Comparison of ENCODE assay signal across 7 mouse cellular contexts in the genomic region with DNA sequence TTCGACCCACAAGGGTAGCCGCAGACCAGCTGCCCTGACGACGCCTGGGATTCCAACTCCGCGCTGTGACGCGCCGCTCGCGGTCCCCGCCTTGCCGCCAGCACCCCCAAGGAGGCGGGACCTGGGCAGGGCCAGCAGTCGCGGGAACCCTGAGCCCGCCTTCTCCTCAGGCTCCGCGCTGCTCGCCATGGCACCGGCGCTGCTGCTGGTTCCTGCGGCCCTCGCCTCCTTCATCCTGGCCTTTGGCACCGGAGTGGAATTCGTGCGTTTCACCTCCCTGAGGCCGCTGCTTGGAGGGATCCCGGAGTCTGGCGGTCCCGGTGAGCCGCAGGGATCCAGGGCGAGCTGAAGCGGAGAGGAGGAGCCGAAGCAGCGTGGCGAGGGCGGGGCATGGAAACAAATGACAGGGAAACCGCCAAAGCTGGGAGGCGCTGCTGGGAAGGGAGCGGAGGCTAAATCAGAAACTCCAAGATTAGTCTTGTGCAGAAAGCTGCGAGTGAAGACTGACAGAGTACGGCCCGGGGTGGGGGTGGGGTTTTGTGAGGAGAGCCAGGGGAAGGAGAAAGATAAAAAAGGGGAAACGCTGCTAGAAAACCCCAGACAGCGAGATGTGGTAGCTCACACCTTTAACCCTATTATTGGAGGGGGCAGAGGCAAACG. TPM values are rescaled to one million over a fixed set of nuclear protein-coding genes. Genes with fewer than 3 reads are reported as not detected.
A peak's percentile ranks its signal among the peaks of the same experiment; 100 is the strongest.
DNase-seq lines count a peak whose midpoint lies in the region; ATAC-seq and TF ChIP-seq lines count a peak whose summit lies in the region.

Gene Nrm (plus strand): TSS at position 121 of the 660 bp plus-strand sequence.

- H3K4me2 ChIP-seq in intestine, embryonic 14.5 days (ENCODE audit: low read length): peak within 1 kb of the TSS; percentile 59
- H3K4me2 ChIP-seq in midbrain, embryonic 12.5 days (replicated peaks): peak within 1 kb of the TSS; percentile 66

- peak; percentile 24; the same call in 1 of the 2 replicates for TF ChIP-seq POLR2A in small intestine, adult 2 months (IDR thresholded peaks at IDR 0.05; ENCODE audit: low read depth, low read length)

- intact Hi-C loops in gastrocnemius, postnatal 14 days (cut with DNase I; ENCODE audit: low total_unique reads): no loop called here

- peak; percentile 95 for DNase-seq in adrenal gland, adult 2 months
- DNase-seq in embryo, embryonic 10.5 days (ENCODE audit: low spot score): peak; percentile 94
- peak; percentile 91 for DNase-seq in gastrocnemius, postnatal 14 days
- peak; percentile 97 for DNase-seq in intestine, embryonic 14.5 days (ENCODE audit: low spot score)
- peak; percentile 91 for DNase-seq in limb, embryonic 10.5 days (ENCODE audit: low spot score)

- TF ChIP-seq CTCF in small intestine, adult 2 months (IDR thresholded peaks at IDR 0.05; ENCODE audit: extremely low read depth, insufficient read length, insufficient replicate concordance, low read depth, low read length): peak; percentile 52; the same call in 1 of the 2 replicates

- H3K27ac ChIP-seq in intestine, embryonic 14.5 days (ENCODE audit: low read depth): peak within 1 kb of the TSS; percentile 89
- H3K27ac ChIP-seq in limb, embryonic 10.5 days: peak within 1 kb of the TSS; percentile 95
- H3K27ac ChIP-seq in midbrain, embryonic 12.5 days (replicated peaks): peak within 1 kb of the TSS; percentile 95
- peak within 1 kb of the TSS; percentile 72; the same call in 1 of the 2 replicates for H3K27ac ChIP-seq in small intestine, adult 2 months (ENCODE audit: insufficient read depth, low read depth, low read length)

- ATAC-seq in intestine, embryonic 14.5 days (replicated peaks; ENCODE audit: low FRiP score, low TSS enrichment, low read depth): peak; percentile 91
- peak; percentile 88 for ATAC-seq in midbrain, embryonic 12.5 days (ENCODE audit: low FRiP score, low read depth)

- WGBS in intestine, embryonic 14.5 days: under 1% methylated on average over 47 of the region's 47 CpGs
- under 1% methylated on average over 47 of the region's 47 CpGs for WGBS in limb, embryonic 10.5 days
- under 1% methylated on average over 47 of the region's 47 CpGs for WGBS in midbrain, embryonic 12.5 days
- under 1% methylated on average over 47 of the region's 47 CpGs for WGBS in small intestine, adult 2 months

- H3K4me1 ChIP-seq in intestine, embryonic 14.5 days (replicated peaks; ENCODE audit: control insufficient read depth, insufficient read depth, low read length): peaks cover 15% of the 10 kb centered on the region
- H3K4me1 ChIP-seq in limb, embryonic 10.5 days: peaks cover 39% of the 10 kb centered on the region
- peaks cover 17% of the 10 kb centered on the region for H3K4me1 ChIP-seq in midbrain, embryonic 12.5 days
- peaks cover 5% of the 10 kb centered on the region; the same call in 1 of the 2 replicates for H3K4me1 ChIP-seq in small intestine, adult 2 months (ENCODE audit: control insufficient read depth, insufficient read depth, insufficient read length, low read length)

- H3K4me3 ChIP-seq in intestine, embryonic 14.5 days (ENCODE audit: low read depth, low read length): peak within 1 kb of the TSS; percentile 83
- peak within 1 kb of the TSS; percentile 86 for H3K4me3 ChIP-seq in limb, embryonic 10.5 days
- H3K4me3 ChIP-seq in midbrain, embryonic 12.5 days: peak within 1 kb of the TSS; percentile 66
- peak within 1 kb of the TSS; percentile 85 for H3K4me3 ChIP-seq in small intestine, adult 2 months (ENCODE audit: low read depth, low read length)

- H3K9me3 ChIP-seq in intestine, embryonic 14.5 days (ENCODE audit: control insufficient read depth, low read length): no peaks in the 10 kb centered on the region
- no peaks in the 10 kb centered on the region for H3K9me3 ChIP-seq in limb, embryonic 10.5 days (replicated peaks)
- H3K9me3 ChIP-seq in midbrain, embryonic 12.5 days: no peaks in the 10 kb centered on the region

- no peaks in the 10 kb centered on the region for H3K27me3 ChIP-seq in intestine, embryonic 14.5 days (replicated peaks; ENCODE audit: control insufficient read depth, insufficient read depth, low read length)
- H3K27me3 ChIP-seq in limb, embryonic 10.5 days (ENCODE audit: low read depth, poor library complexity, severe bottlenecking): no peaks in the 10 kb centered on the region
- H3K27me3 ChIP-seq in midbrain, embryonic 12.5 days: no peaks in the 10 kb centered on the region
- no peaks in the 10 kb centered on the region for H3K27me3 ChIP-seq in small intestine, adult 2 months (ENCODE audit: control insufficient read depth, insufficient read depth, low read length)

- H3K9ac ChIP-seq in intestine, embryonic 14.5 days (ENCODE audit: low read length): peak within 1 kb of the TSS; percentile 67
- peak within 1 kb of the TSS; percentile 72 for H3K9ac ChIP-seq in midbrain, embryonic 12.5 days (replicated peaks)

- H3K36me3 ChIP-seq in intestine, embryonic 14.5 days (ENCODE audit: control insufficient read depth, insufficient read depth, low read length): peaks cover 21% of the 10 kb centered on the region
- H3K36me3 ChIP-seq in limb, embryonic 10.5 days: peaks cover 51% of the 10 kb centered on the region
- peaks cover 23% of the 10 kb centered on the region for H3K36me3 ChIP-seq in midbrain, embryonic 12.5 days
- 0 out of 2 replicates have a peak, but pooled peaks cover 2% of the 10 kb centered on the region for H3K36me3 ChIP-seq in small intestine, adult 2 months (ENCODE audit: control insufficient read depth, insufficient read depth, low read length)

RNA-seq across cellular contexts. Expression of gene Nrm, which starts in this region (rescaled TPM):
- 1 to 10 TPM; 3.3 to 4.8 TPM for total RNA-seq in adrenal gland, adult 2 months (2021)
- 9.3 and 11.7 TPM in 2 replicates for polyA plus RNA-seq in adrenal gland, adult 2 months (2012; rRNA removed)
- 1 to 10 TPM; 4.8 TPM for total RNA-seq in gastrocnemius, postnatal 14 days (2021)
- polyA plus RNA-seq in intestine, embryonic 14.5 days (2014; fragmentation: Nextera tagmentation; extraction: Ambion mirVana): 62.6 and 69.3 TPM in 2 replicates
- polyA plus RNA-seq in limb, embryonic 10.5 days (2016; fragmentation: Nextera tagmentation; extraction: Ambion mirVana): 61.7 and 67.1 TPM in 2 replicates
- 48.5 and 48.6 TPM in 2 replicates for polyA plus RNA-seq in midbrain, embryonic 12.5 days (2016; fragmentation: Nextera tagmentation; extraction: Ambion mirVana)
- 9.3 and 15.9 TPM in 2 replicates for polyA plus RNA-seq in small intestine, adult 2 months (2012; rRNA removed)

Comparison
In these comparisons a context has a peak if more than half of its experiments do, and no peak if none do; other contexts are left out.
1. Peak in every context shown above with its lines: DNase-seq, ATAC-seq, H3K4me3 ChIP-seq and H3K27ac ChIP-seq.